Mouse (Mus musculus) cerebellum, adult 11-12 months (tissue): Measurements from ENCODE around the gene Sox13.

Experiments used
- DNase-seq: peaks from one replicate; pipeline ENCODE4 v3.0.0; 2022

Sox13 gene

GRCm38 (mm10) chr1:133397483-133398237, 26.5 kb downstream of the Sox13 start:
- no peak for DNase-seq

- DNase-seq = no peak
Observed at GRCm38 (mm10) chr1:133397094-133397482, 27.1 kb downstream of the Sox13 start.

GRCm38 (mm10) chr1:133396693-133397092, 27.5 kb downstream of the Sox13 start:
- DNase-seq = no peak

- no peak for DNase-seq
Observed at GRCm38 (mm10) chr1:133394702-133395101, 29.5 kb downstream of the Sox13 start.

- DNase-seq = no peak
Observed at GRCm38 (mm10) chr1:133387539-133388268, 36.5 kb downstream of the Sox13 start.

GRCm38 (mm10) chr1:133386209-133386608, 38.0 kb downstream of the Sox13 start:
- DNase-seq = no peak

- DNase-seq = no peak
Observed at GRCm38 (mm10) chr1:133385506-133385905, 38.7 kb downstream of the Sox13 start.

- DNase-seq = no peak
Observed at GRCm38 (mm10) chr1:133383157-133383783, 40.9 kb downstream of the Sox13 start.

- no peak for DNase-seq
Observed at GRCm38 (mm10) chr1:133382552-133383155, 41.5 kb downstream of the Sox13 start.

- no peak for DNase-seq
Observed at GRCm38 (mm10) chr1:133382008-133382407, 42.2 kb downstream of the Sox13 start.

GRCm38 (mm10) chr1:133380347-133381065, 43.7 kb downstream of the Sox13 start:
- DNase-seq = no peak

- DNase-seq = no peak
Observed at GRCm38 (mm10) chr1:133379986-133380320, 44.2 kb downstream of the Sox13 start.

- no peak for DNase-seq
Observed at GRCm38 (mm10) chr1:133379254-133379985, 44.8 kb downstream of the Sox13 start.

GRCm38 (mm10) chr1:133377547-133377946, 46.6 kb downstream of the Sox13 start:
- no peak for DNase-seq

- no peak for DNase-seq
Observed at GRCm38 (mm10) chr1:133375696-133376346, 48.4 kb downstream of the Sox13 start.

GRCm38 (mm10) chr1:133372113-133372512, 52.1 kb downstream of the Sox13 start:
- DNase-seq = no peak

GRCm38 (mm10) chr1:133371431-133371830, 52.7 kb downstream of the Sox13 start:
- no peak for DNase-seq

GRCm38 (mm10) chr1:133370352-133370751, 53.8 kb downstream of the Sox13 start:
- no peak for DNase-seq

GRCm38 (mm10) chr1:133368644-133369043, 55.5 kb downstream of the Sox13 start:
- no peak for DNase-seq

- DNase-seq = no peak
Observed at GRCm38 (mm10) chr1:133367606-133368488, 56.3 kb downstream of the Sox13 start.
